Mouse (Mus musculus) bone marrow macrophage, adult 2 months (primary cell): ENCODE results near the gene Abhd2.

ENCODE experiments used
- CTCF ChIP-seq: IDR thresholded peaks from 2 replicates; pipeline ENCODE4 v1.5.1; 2012; ENCODE audit warnings: low read depth, mild to moderate bottlenecking, low read length, moderate library complexity
- POLR2A ChIP-seq: IDR thresholded peaks from 2 replicates; pipeline ENCODE4 v1.6.1; 2012; ENCODE audit warnings: mild to moderate bottlenecking, low read depth, low read length, borderline replicate concordance

DNA sequence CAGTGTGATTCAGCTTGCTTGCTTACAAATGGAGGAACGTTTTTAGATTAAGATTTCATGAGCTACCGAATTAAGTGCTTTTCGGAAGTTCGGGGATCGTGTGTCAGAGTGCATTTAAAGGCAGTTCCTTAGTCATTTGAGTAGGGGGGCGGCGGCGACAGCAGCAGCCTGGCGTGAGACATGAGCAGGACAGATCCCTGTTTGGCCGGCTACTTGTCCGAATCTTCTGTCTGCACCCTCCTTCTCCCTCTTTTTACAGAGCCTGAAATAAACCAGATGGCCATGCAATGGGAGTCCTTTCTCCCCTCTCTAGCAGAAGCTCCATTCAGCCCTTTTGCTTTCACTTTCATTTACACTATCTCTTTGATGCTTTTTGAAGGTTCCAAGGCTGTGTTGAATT lies 2.3 kb downstream of the Abhd2 start:
- no peak for TF ChIP-seq POLR2A
- TF ChIP-seq CTCF = no peak
